Mouse (Mus musculus) right cerebral cortex, adult 2 months (tissue): ENCODE data around the gene Acat1.

Experiments
- DNase-seq, 2 experiments: peaks; one replicate each; pipeline ENCODE4 v3.0.0; 2021 to 2022; ENCODE audit warnings: low spot score in 2 of 2

The Acat1 gene

GRCm38 (mm10) chr9:53609968-53610781 is at the start of gene Acat1:
TSS of gene Acat1 (minus strand) at chr9:53610382.
- peak; percentile 92 to 95 for DNase-seq

GRCm38 (mm10) chr9:53634796-53635195 is 24.6 kb upstream of the Acat1 start:
- DNase-seq = no peak

- DNase-seq = no peak
Measured at GRCm38 (mm10) chr9:53615246-53615645, 5.1 kb upstream of the Acat1 start.

- no peak for DNase-seq
Measured at GRCm38 (mm10) chr9:53614286-53614685, 4.1 kb upstream of the Acat1 start.

GRCm38 (mm10) chr9:53609306-53609967 is 745 bp downstream of the Acat1 start:
- peak in 1 of 2 experiments; percentile 20 for DNase-seq

- DNase-seq = no peak
Measured at GRCm38 (mm10) chr9:53607816-53608215, 2.4 kb downstream of the Acat1 start.

- no peak for DNase-seq
Measured at GRCm38 (mm10) chr9:53607192-53607591, 3.0 kb downstream of the Acat1 start.

GRCm38 (mm10) chr9:53604954-53605353 is 5.2 kb downstream of the Acat1 start:
- DNase-seq = no peak

- no peak for DNase-seq
Measured at GRCm38 (mm10) chr9:53603849-53604248, 6.3 kb downstream of the Acat1 start.

GRCm38 (mm10) chr9:53603384-53603783 is 6.8 kb downstream of the Acat1 start:
- peak; percentile 39 to 47 for DNase-seq

GRCm38 (mm10) chr9:53601541-53601940 is 8.6 kb downstream of the Acat1 start:
- DNase-seq = no peak

GRCm38 (mm10) chr9:53598631-53599030 is 11.6 kb downstream of the Acat1 start:
- no peak for DNase-seq

GRCm38 (mm10) chr9:53596971-53597600 is 13.1 kb downstream of the Acat1 start:
- DNase-seq = no peak

GRCm38 (mm10) chr9:53594764-53595163 is 15.4 kb downstream of the Acat1 start:
- DNase-seq = peak; percentile 56 to 69

GRCm38 (mm10) chr9:53581870-53582269 is 28.3 kb downstream of the Acat1 start:
- no peak for DNase-seq

GRCm38 (mm10) chr9:53575721-53576120 is 34.5 kb downstream of the Acat1 start:
- no peak for DNase-seq

- DNase-seq = no peak
Measured at GRCm38 (mm10) chr9:53572516-53573307, 37.5 kb downstream of the Acat1 start.

- DNase-seq = peak; percentile 30 to 44
Measured at GRCm38 (mm10) chr9:53570662-53571061, 39.5 kb downstream of the Acat1 start.

GRCm38 (mm10) chr9:53537336-53537965 is 72.7 kb downstream of the Acat1 start:
- peak in 1 of 2 experiments; percentile 6 for DNase-seq

GRCm38 (mm10) chr9:53536558-53537320 is 73.4 kb downstream of the Acat1 start, which contains the start of the genes Atm and Npat:
TSS of gene Atm (minus strand) at chr9:53536740.
TSS of gene Npat (plus strand) at chr9:53537047.
- peak; percentile 99 for DNase-seq
